Mouse (Mus musculus) cortical plate, adult 2 months (tissue): Measurements from ENCODE around the gene Pik3c2b.

Experiments
- CTCF ChIP-seq: fragments of 200-500 bp; IDR thresholded peaks from 2 replicates; pipeline ENCODE4 v1.5.1; 2011; ENCODE audit warnings: mild to moderate bottlenecking, control low read depth, low read length; ENCODE audit not compliant: insufficient read depth; ENCODE audit errors: extremely low read depth
- POLR2A ChIP-seq: fragments of 200-500 bp; IDR thresholded peaks from 2 replicates; pipeline ENCODE4 v1.6.1; 2011; ENCODE audit warnings: mild to moderate bottlenecking, low read length, control low read depth; ENCODE audit not compliant: insufficient read depth; ENCODE audit errors: extremely low read depth

DNA sequence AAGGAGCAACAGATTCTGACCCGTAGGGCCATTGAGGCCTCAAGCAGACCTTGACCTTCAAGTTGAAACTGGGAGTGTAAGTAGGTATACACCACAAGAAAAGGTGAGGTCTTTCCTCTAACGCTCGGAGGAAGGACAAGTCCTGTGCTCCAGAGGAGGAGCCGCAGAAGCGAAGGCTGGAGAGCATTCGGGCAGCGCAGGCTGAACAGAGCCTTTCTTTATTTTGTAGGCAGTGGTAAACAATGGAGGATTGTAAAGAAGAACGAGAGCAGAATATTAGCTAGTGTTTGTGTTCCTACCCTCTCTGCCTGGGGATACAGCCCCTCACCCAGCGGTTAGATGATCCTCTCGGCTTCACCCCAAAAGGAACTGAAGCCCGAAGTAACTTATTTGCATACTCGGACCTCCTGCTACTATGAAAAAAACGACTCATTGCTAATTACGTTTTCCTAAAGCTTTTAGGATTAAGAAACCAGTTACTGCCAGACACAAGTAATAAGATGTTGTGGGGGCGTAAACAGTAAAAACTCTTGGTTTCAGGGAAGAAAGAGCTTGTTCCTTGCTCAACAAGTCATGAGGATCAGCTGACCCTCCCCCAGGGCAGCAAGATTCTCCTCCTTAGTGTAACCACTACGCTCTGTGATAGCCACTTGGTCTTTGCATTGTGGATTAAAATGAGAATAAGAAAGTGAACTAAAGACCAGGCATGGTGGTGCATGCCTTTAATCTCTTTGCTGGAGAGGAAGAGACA, 84.2 kb downstream of the Pik3c2b start:
- TF ChIP-seq POLR2A = peak; percentile 42; the same call in 1 of the 2 replicates
- no peak for TF ChIP-seq CTCF
